Comparison of ENCODE assay signal across 14 mouse cellular contexts in the genomic region with DNA sequence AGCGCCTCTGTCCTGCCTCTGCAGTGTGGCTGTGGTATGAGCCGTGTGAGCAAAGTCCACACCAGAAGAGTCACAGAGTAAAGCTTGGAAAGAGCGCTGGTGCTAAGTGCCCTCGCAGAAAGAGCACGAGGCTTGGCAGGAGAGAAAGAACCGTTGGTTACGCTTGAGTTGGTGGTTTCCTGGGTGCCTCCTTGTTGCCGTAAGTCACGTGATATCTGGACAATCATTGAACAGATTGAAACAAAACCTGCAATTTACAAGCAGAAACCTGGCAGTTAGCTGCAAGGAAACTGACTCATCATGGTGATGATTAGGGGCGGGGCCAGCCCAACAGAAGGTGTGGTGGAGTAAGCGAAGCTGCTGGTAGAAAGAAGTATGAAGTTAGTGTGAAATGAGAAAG.
DNase-seq lines count a peak whose midpoint lies in the region; ATAC-seq and TF ChIP-seq lines count a peak whose summit lies in the region.
"Had no signal": no experiment of that assay in that cellular context is flagged by ENCODE, and none has a peak within 500 bp of the region (broad histone marks: within the 10 kb centered on the region; RNA-seq: fewer than 3 reads in every experiment).

No protein-coding gene starts in this region.

- TF ChIP-seq CTCF in layer of hippocampus, adult 2 months (conservative IDR thresholded peaks at IDR 0.05) = no peak
- TF ChIP-seq CTCF in intestine, postnatal 0 days (IDR thresholded peaks at IDR 0.05; ENCODE audit: low read depth) = no peak

- ATAC-seq in intestine, postnatal 0 days = peak; percentile 92
- ATAC-seq: forebrain, postnatal 0 days had no signal

- no peaks in the 10 kb centered on the region for H3K36me3 ChIP-seq in intestine, postnatal 0 days (ENCODE audit: control insufficient read depth, insufficient read depth)
- no peaks in the 10 kb centered on the region for H3K36me3 ChIP-seq in midbrain, embryonic 10.5 days
- H3K36me3 ChIP-seq: hindbrain, embryonic 10.5 days had no signal

- H3K27me3 ChIP-seq in intestine, postnatal 0 days (replicated peaks; ENCODE audit: control insufficient read depth, insufficient read depth, low read length) = no peaks in the 10 kb centered on the region
- no peaks in the 10 kb centered on the region for H3K27me3 ChIP-seq in midbrain, embryonic 10.5 days (ENCODE audit: low read depth, poor library complexity, severe bottlenecking)

- no peak overlapping the region for H3K4me3 ChIP-seq in layer of hippocampus, adult 2 months
- no peak overlapping the region for H3K4me3 ChIP-seq in intestine, postnatal 0 days (ENCODE audit: low read depth, low read length)
- H3K4me3 ChIP-seq in midbrain, embryonic 10.5 days = no peak overlapping the region
- H3K4me3 ChIP-seq: hindbrain, embryonic 10.5 days had no signal

- no peak for DNase-seq in layer of hippocampus, adult 2 months (ENCODE audit: low spot score in 2 of 2)
- no peak for DNase-seq in layer of hippocampus, postnatal 10 days (ENCODE audit: low spot score in 2 of 2)
- peak; percentile 27 for DNase-seq in Muller cell, postnatal 12 days (ENCODE audit: inconsistent ontology term)
- DNase-seq in large intestine, adult 2 months (ENCODE audit: low read depth, low spot score) = peak; percentile 94
- DNase-seq in cerebellum, postnatal 14 days = no peak
- no peak for DNase-seq in adrenal gland, adult 2 months
- no peak for DNase-seq in midbrain, embryonic 10.5 days (ENCODE audit: low spot score)
- DNase-seq: adrenal gland, adult 8-10 months; cerebellum, adult 11 months; forebrain, postnatal 0 days; spleen, adult 18-20 months; thymus, adult 2 months had no signal

- no peaks in the 10 kb centered on the region for H3K4me1 ChIP-seq in intestine, postnatal 0 days (replicated peaks; ENCODE audit: control insufficient read depth, insufficient read depth, low read length)
- peaks cover 9% of the 10 kb centered on the region; the same call in 1 of the 2 replicates for H3K4me1 ChIP-seq in midbrain, embryonic 10.5 days

- H3K27ac ChIP-seq in layer of hippocampus, adult 2 months = peak overlapping the region; percentile 88
- H3K27ac ChIP-seq in intestine, postnatal 0 days (ENCODE audit: low read depth, low read length) = no peak overlapping the region
- no peak overlapping the region for H3K27ac ChIP-seq in midbrain, embryonic 10.5 days (replicated peaks)
- H3K27ac ChIP-seq: hindbrain, embryonic 10.5 days had no signal

- WGBS in intestine, postnatal 0 days = 38% methylated on average over 11 of the region's 11 CpGs
- 29% methylated on average over 11 of the region's 11 CpGs for WGBS in large intestine, adult 2 months
- WGBS in midbrain, embryonic 10.5 days = 86% methylated on average over 11 of the region's 11 CpGs

- no peaks in the 10 kb centered on the region for H3K9me3 ChIP-seq in intestine, postnatal 0 days (ENCODE audit: control insufficient read depth)
- no peaks in the 10 kb centered on the region for H3K9me3 ChIP-seq in midbrain, embryonic 10.5 days (replicated peaks)
- H3K9me3 ChIP-seq: hindbrain, embryonic 10.5 days had no signal

- H3K4me2 ChIP-seq in intestine, postnatal 0 days (replicated peaks; ENCODE audit: low read depth) = no peak overlapping the region

- no peak overlapping the region for H3K9ac ChIP-seq in intestine, postnatal 0 days (ENCODE audit: low read depth, low read length)
- H3K9ac ChIP-seq: forebrain, postnatal 0 days had no signal

Comparison
In these comparisons a context has a peak if more than half of its experiments do, and no peak if none do; other contexts are left out.
1. DNase-seq: peak in Muller cell, postnatal 12 days (single experiment) and large intestine, adult 2 months (single experiment); none in layer of hippocampus, adult 2 months (0 of 2), layer of hippocampus, postnatal 10 days (0 of 2), cerebellum, postnatal 14 days (0 of 2), adrenal gland, adult 2 months (single experiment) and midbrain, embryonic 10.5 days (single experiment).